Mouse (Mus musculus): ENCODE measurements around the gene Dlg4.

Dlg4 gene

GRCm38 (mm10) chr11:69996161-69997061 is 20.3 kb upstream of the Dlg4 start:
- 2% methylated on average over 66 of the region's 66 CpGs for WGBS

- WGBS: 2% methylated on average over 40 of the region's 44 CpGs
Observed at GRCm38 (mm10) chr11:69997070-69997509, 19.7 kb upstream of the Dlg4 start.

DNA sequence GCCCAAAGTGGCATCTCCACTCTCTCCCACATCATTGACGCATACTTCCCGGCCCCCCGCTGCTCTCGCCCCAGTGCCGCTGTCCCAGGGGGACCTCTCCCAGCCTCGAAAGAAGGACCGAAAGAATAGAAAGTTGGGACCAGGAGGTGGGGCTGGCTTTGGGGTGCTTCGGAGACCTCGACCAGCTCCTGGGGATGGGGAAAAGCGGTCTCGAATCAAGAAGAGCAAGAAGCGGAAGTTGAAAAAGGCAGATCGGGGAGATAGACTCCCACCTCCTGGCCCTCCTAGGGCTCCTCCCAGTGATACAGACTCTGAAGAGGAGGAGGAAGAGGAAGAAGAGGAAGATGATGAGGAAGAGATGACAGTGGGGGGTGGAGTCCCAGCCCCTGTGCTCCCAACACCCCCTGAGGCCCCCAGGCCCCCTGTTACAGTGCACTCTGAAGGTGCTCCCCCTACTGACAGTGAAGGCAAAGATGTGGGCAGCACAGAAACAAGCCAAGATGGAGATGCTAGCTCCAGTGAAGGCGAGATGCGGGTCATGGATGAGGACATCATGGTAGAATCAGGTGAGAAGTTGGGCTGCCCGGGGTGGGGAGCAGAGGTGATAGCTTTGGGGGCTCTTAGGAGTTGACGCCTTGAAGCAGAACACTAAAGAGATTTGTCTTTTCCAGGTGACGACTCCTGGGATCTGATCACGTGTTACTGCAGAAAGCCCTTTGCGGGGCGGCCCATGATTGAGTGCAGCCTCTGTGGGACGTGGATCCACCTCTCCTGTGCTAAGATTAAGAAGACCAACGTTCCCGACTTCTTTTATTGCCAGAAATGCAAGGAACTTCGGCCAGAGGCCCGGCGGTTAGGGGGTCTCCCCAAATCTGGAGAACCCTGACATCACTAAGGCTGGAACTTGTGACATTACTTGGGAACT is 17.9 kb upstream of the Dlg4 start:
- WGBS: 90% methylated on average over 27 of the region's 27 CpGs

GRCm38 (mm10) chr11:69999666-70000065 is 17.1 kb upstream of the Dlg4 start:
- 76% methylated on average over 8 of the region's 8 CpGs for WGBS

DNA sequence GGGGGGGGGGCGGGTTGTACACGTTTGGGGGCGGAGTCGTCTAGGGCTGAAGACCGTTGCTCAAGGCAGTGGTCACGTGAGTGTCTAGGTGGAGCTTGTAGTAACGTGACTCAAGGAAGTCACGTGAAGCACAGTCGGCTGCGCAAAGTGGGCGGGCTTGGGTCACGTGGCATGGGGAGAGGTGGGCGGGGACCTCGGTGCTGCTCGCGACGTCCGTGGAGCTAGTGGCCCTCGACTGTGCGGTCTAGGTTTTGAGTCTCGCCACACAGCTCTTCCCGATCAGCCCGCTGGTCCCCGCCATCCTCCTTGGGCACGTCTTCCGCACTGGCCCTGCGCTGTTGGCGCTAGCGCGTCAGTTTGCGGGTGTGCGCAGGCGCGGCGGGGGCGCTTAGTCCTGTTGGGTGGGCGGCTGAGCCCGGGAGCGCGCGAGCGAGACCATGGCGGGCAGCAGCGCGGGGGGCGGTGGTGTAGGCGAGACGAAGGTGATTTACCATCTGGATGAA is 16.3 kb upstream of the Dlg4 start, which contains the start of gene Dvl2:
Gene Dvl2 (plus strand): TSS at position 200 of the 503 bp plus-strand sequence.
- WGBS: 0% methylated on average over 48 of the region's 48 CpGs

- 6% methylated on average over 8 of the region's 8 CpGs for WGBS
Observed at GRCm38 (mm10) chr11:70001159-70001558, 15.6 kb upstream of the Dlg4 start.

DNA sequence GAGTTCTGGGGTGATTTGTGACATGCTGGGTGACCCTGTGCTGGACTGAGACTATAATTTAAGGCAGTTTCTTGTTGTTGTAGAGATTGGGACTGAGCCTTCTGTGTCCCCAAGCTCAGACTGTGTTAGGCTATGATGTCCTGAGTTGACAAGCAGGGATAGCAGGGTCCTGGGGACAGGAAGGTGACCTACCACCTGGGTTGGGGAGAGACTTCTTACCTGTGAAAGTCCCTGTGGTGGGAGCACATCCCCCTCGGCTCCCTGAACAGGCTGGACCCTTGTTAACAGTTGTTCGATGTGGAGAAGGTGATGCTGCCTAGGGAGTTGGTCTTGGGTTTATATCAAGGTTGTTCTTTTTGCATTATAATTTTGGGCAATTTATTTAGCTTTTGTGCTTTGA is 14.3 kb upstream of the Dlg4 start:
- 86% methylated on average over 2 of the region's 2 CpGs for WGBS

GRCm38 (mm10) chr11:70005521-70005920 is 11.2 kb upstream of the Dlg4 start:
- 55% methylated on average over 5 of the region's 5 CpGs for WGBS

GRCm38 (mm10) chr11:70010033-70010432 is 6.7 kb upstream of the Dlg4 start:
- WGBS: 82% methylated on average over 6 of the region's 6 CpGs

- WGBS: 84% methylated on average over 12 of the region's 12 CpGs
Observed at GRCm38 (mm10) chr11:70010548-70010947, 6.2 kb upstream of the Dlg4 start.

- WGBS: 79% methylated on average over 10 of the region's 10 CpGs
Observed at GRCm38 (mm10) chr11:70010961-70011360, 5.8 kb upstream of the Dlg4 start.

- WGBS: 65% methylated on average over 9 of the region's 9 CpGs
Observed at GRCm38 (mm10) chr11:70012931-70013330, 3.8 kb upstream of the Dlg4 start.

GRCm38 (mm10) chr11:70013408-70013807 is 3.3 kb upstream of the Dlg4 start:
- 77% methylated on average over 3 of the region's 3 CpGs for WGBS

GRCm38 (mm10) chr11:70014051-70014450 is 2.7 kb upstream of the Dlg4 start:
- WGBS: 65% methylated on average over 5 of the region's 5 CpGs

- WGBS: 2% methylated on average over 35 of the region's 35 CpGs
Observed at GRCm38 (mm10) chr11:70014880-70015558, 1.7 kb upstream of the Dlg4 start, which contains the start of gene Acadvl. Acadvl (minus strand) TSS chr11:70015411.

- 64% methylated on average over 6 of the region's 6 CpGs for WGBS
Observed at GRCm38 (mm10) chr11:70015677-70016076, 1.1 kb upstream of the Dlg4 start.

- WGBS: 62% methylated on average over 2 of the region's 2 CpGs
Observed at GRCm38 (mm10) chr11:70016177-70016576, 565 bp upstream of the Dlg4 start.

DNA sequence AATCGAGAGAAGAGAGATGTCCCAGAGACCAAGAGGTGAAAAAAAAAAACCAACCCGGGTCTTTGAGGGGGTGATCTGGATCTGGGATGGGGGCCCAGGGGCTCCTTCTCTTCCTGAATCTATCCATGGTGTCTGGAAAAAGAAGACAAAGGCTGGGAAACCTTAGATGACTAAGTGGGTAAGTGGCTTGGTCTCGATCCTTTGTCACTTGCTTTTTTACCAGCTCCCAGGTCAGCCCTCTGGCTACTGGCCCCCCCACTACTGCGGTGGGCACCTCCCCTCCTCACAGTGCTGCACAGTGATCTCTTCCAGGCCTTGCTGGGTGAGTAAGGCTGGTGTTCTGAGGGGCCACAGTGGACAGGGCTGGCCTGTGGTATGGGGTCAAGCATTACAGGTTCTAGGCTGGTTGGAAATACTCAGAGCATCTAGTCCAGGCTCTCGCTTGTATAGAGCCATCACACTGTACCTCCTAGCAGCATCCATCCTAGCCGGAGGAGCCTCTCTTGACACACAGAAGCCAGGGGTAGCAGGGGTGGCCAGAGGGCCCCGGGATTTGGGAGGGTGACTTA is 541 bp downstream of the Dlg4 start:
- WGBS: 41% methylated on average over 7 of the region's 7 CpGs

GRCm38 (mm10) chr11:70018131-70018990 is 1.6 kb downstream of the Dlg4 start:
- 2% methylated on average over 25 of the region's 25 CpGs for WGBS

DNA sequence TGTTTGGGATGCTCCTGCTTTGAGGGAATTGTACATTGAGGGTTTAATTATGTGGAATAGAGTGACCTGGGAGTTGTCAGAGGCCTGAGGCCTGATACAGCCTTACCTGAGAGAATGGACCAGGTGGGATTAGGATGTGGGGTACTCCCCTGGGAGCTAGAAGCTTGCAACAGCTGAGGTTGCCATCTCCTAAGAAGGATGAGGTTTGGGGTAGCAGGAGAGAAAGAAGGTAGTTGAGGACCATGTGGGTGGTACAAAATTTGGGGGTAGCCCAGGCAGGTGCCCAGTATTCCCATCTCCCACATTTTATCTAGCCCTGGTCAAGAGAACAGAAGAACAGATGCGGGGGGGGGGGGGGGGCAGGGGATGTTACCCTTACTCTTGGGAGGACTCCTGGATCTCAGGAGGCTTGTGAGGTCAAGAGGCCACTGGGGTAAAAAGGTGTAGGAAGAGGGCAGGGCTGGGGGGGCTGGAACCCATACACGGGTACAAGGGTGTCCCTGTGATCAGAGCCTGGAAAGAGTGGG is 2.8 kb downstream of the Dlg4 start:
- WGBS: 9% methylated on average over 2 of the region's 2 CpGs

Measured in cerebral cortex, adult 2 months (tissue).